Mouse (Mus musculus) hindbrain, embryonic 13.5 days (tissue): ENCODE results near the gene Cyfip2. TPM values are rescaled to one million over a fixed set of nuclear protein-coding genes. Genes with fewer than 3 reads are reported as not detected.

Experiments used
- ATAC-seq: fragments of 200-750 bp; cut with Nextera tagmentation; 2 replicates; pipeline ENCODE4 v1.8.0; 2017; ENCODE audit warnings: moderate TSS enrichment; ENCODE audit not compliant: low FRiP score
- H3K27ac ChIP-seq: fragments of 300-500 bp; sonication (generic); 2 replicates; pipeline ENCODE4 v1.5.1; 2015; ENCODE audit warnings: inconsistent platforms, mild to moderate bottlenecking, moderate library complexity
- H3K27me3 ChIP-seq: fragments of 300-500 bp; sonication (generic); 2 replicates; pipeline ENCODE4 v1.6.1; 2015; ENCODE audit warnings: mild to moderate bottlenecking, inconsistent platforms
- H3K36me3 ChIP-seq: fragments of 300-500 bp; sonication (generic); 2 replicates; pipeline ENCODE4 v1.6.1; 2015; ENCODE audit warnings: mild to moderate bottlenecking, inconsistent platforms
- H3K4me1 ChIP-seq: fragments of 300-500 bp; sonication (generic); replicated peaks from 2 replicates; pipeline ENCODE4 v1.6.1; 2015; ENCODE audit warnings: inconsistent platforms
- H3K4me2 ChIP-seq: fragments of 300-500 bp; sonication (generic); 2 replicates; pipeline ENCODE4 v1.6.1; 2015; ENCODE audit warnings: inconsistent platforms, mild to moderate bottlenecking, moderate library complexity
- H3K4me3 ChIP-seq: fragments of 300-500 bp; sonication (generic); 2 replicates; pipeline ENCODE4 v1.5.1; 2015; ENCODE audit warnings: mild to moderate bottlenecking, inconsistent platforms
- H3K9ac ChIP-seq: fragments of 300-500 bp; sonication (generic); 2 replicates; pipeline ENCODE4 v1.6.1; 2015; ENCODE audit warnings: mild to moderate bottlenecking, inconsistent platforms
- H3K9me3 ChIP-seq: fragments of 300-500 bp; sonication (generic); 2 replicates; pipeline ENCODE4 v1.6.1; 2016; ENCODE audit warnings: inconsistent platforms
- WGBS: fragments of 180-500 bp; shearing (Covaris S2); methylation state at CpG from one replicate; pipeline ENCODE4 v1.1.7; 2015; 5-methylcytosine and 5-hydroxymethylcytosine counted together
- polyA plus RNA-seq: library from polyadenylated mRNA; unstranded; fragments of >200 nt; fragmentation: Nextera tagmentation; extraction: Ambion mirVana; gene quantifications from 2 replicates; pipeline ENCODE4 v1.2.1, GENCODE M21; 2015

Gene Cyfip2
- polyA plus RNA-seq, 1 experiment from 2014 or later: 74.9 TPM

DNA sequence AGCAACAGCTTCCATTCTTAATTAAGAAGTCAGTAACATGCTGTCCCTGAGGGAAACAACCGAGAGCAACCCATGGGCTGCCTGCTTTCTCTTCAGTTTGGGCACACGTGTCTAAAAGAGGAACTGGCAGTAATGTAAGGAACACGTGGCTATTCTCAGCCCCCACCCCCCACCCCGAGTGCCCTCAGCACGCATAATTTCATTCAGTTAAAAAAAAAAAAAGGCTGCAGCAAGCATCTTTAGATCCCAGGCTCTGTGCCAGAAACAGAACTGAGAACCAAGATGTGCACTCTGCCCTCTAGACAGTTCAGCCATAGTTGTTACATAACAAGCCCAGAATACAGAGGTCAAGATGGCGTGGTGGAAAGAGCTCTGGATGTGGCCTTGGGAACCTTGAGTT, 25.9 kb downstream of the Cyfip2 start:
- WGBS: 33% methylated on average over 6 of the region's 6 CpGs
- H3K27ac ChIP-seq: no peak overlapping the region
- H3K4me2 ChIP-seq: no peak overlapping the region
- H3K4me3 ChIP-seq: no peak overlapping the region
- no peaks in the 10 kb centered on the region for H3K9me3 ChIP-seq
- H3K36me3 ChIP-seq: peaks cover 69% of the 10 kb centered on the region
- no peaks in the 10 kb centered on the region for H3K27me3 ChIP-seq
- no peak overlapping the region for H3K9ac ChIP-seq
- H3K4me1 ChIP-seq: peaks cover 15% of the 10 kb centered on the region
- ATAC-seq: no peak

DNA sequence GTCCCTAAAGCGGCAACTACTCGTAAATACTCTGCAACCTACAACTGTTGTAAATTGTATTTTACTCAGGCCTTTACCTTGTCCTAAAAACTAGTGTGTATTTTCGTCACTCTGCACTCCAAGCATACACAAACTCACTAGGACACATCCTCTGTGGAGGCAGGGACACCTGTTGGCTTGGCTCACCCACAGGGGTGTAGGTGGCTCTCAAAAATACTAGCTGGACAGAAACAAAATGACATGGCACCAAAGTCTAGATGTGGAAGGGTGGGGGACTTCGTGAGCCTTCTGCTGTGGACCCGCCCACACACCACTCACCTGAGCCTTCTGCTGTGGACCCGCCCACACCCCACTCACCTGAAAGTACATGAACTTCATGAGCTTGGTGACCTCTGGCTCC, 28.9 kb downstream of the Cyfip2 start:
- Histone ChIP-seq H3K9me3 (no peaks in the 10 kb centered on the region), H3K9ac (no peak overlapping the region), H3K36me3 (peaks cover 84% of the 10 kb centered on the region), H3K4me3 (no peak overlapping the region), H3K27me3 (no peaks in the 10 kb centered on the region), H3K4me2 (no peak overlapping the region), H3K27ac (no peak overlapping the region), H3K4me1 (peaks cover 4% of the 10 kb centered on the region)
- 91% methylated on average over 6 of the region's 6 CpGs for WGBS
- ATAC-seq: no peak

DNA sequence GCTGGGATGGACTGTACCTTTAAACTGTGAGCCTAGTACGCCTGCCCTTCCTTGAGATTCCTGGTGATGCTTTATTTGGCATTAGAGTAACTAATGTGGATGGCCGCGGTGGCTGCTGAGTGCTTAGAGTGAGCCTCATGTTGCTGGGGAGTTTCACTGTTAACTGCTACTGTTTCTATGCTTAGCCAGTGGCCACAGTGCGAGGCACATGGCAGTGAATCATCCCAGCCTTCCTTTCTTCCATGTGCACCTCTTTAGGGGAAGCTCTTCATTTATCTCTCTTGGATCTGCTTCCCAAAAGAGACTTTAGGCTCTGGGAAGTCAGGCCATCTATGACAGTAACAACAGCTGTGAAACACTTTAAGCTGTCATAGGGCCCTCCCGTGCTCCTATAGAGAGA, 30.0 kb downstream of the Cyfip2 start:
- no peak overlapping the region for H3K4me3 ChIP-seq
- H3K27me3 ChIP-seq: no peaks in the 10 kb centered on the region
- H3K36me3 ChIP-seq: peaks cover 84% of the 10 kb centered on the region
- ATAC-seq: no peak
- no peak overlapping the region for H3K4me2 ChIP-seq
- H3K27ac ChIP-seq: no peak overlapping the region
- no peak overlapping the region for H3K9ac ChIP-seq
- H3K9me3 ChIP-seq: no peaks in the 10 kb centered on the region
- H3K4me1 ChIP-seq: peaks cover 4% of the 10 kb centered on the region
- 92% methylated on average over 5 of the region's 5 CpGs for WGBS

- Histone ChIP-seq H3K4me1 (no peaks in the 10 kb centered on the region), H3K4me2 (no peak overlapping the region), H3K36me3 (peaks cover 93% of the 10 kb centered on the region), H3K27ac (no peak overlapping the region), H3K9ac (no peak overlapping the region), H3K4me3 (no peak overlapping the region), H3K9me3 (no peaks in the 10 kb centered on the region), H3K27me3 (no peaks in the 10 kb centered on the region)
- ATAC-seq: no peak
- 82% methylated on average over 12 of the region's 12 CpGs for whole genome bisulfite sequencing
These were observed 34.0 kb downstream of the Cyfip2 start for GRCm38 (mm10) chr11:46278709-46279108.

DNA sequence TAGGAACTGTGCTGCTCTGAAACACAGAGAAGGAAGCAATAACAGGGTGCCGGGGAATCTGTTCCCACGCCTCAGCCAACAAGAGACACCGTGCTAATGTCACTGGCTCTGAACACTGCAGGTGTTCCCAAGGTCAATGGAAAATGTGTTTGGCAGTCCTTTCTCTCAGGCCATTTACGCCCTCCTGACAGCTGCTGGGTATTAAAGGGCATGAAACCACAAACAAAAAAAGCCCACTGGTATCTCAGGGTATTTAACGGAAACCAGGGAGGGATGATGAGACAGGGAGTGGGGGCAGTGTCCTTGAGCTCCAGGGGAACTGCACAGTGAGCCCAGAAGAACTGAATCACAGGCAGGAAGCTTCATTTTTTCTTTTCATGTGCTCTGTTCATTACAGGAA, 34.5 kb downstream of the Cyfip2 start:
- Histone ChIP-seq H3K9ac (no peak overlapping the region), H3K27me3 (no peaks in the 10 kb centered on the region), H3K4me3 (no peak overlapping the region), H3K9me3 (no peaks in the 10 kb centered on the region), H3K27ac (no peak overlapping the region), H3K4me2 (no peak overlapping the region), H3K36me3 (peaks cover 93% of the 10 kb centered on the region), H3K4me1 (no peaks in the 10 kb centered on the region)
- ATAC-seq: no peak
- WGBS: 66% methylated on average over 5 of the region's 5 CpGs

DNA sequence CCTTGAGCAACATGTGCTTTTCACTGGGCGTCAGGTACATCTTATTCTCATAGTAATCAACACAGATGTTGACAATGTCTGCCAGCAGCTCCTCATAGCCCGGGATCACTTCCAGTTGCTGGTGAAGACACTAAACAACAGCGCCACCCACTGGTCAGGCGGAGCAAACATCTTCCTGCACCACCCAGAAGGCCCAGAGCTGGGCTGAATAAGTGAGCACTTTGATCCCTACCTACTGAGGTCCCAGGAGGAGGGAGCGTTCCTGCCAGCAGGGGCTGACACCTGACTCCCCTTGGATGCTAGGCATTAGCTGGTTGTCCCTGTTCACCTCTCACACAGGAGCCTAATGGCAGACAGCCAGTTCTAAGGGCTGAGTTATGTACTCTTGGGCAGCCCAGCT, 35.9 kb downstream of the Cyfip2 start:
- Histone ChIP-seq H3K27ac (no peak overlapping the region), H3K9me3 (no peaks in the 10 kb centered on the region), H3K4me1 (no peaks in the 10 kb centered on the region), H3K27me3 (no peaks in the 10 kb centered on the region), H3K4me3 (no peak overlapping the region), H3K9ac (no peak overlapping the region), H3K36me3 (peaks cover 93% of the 10 kb centered on the region), H3K4me2 (no peak overlapping the region)
- WGBS: 51% methylated on average over 5 of the region's 5 CpGs
- no peak for ATAC-seq

DNA sequence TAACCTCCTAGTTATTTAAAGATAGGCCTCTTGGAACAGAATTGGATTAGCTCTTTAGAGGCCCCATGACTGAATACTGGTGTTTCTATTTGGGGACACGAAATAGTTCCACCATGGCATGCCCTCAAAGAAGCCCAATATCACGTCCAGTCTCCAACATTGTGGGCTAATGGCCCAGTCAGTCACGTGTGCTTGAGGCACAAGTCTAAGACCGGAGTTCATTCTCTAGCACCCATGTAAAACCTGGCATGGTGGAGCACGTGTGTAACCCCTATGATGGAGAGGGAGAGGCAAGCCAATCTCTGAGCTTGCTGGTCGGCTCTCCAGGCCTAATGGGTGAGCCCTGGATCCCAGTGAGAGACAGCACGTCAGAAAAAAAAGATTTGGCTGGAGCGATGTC, 36.5 kb downstream of the Cyfip2 start:
- 94% methylated on average over 8 of the region's 8 CpGs for WGBS
- no peaks in the 10 kb centered on the region for H3K27me3 ChIP-seq
- no peak overlapping the region for H3K9ac ChIP-seq
- ATAC-seq: no peak
- no peaks in the 10 kb centered on the region for H3K4me1 ChIP-seq
- peaks cover 93% of the 10 kb centered on the region for H3K36me3 ChIP-seq
- no peak overlapping the region for H3K4me3 ChIP-seq
- no peaks in the 10 kb centered on the region for H3K9me3 ChIP-seq
- H3K4me2 ChIP-seq: no peak overlapping the region
- no peak overlapping the region for H3K27ac ChIP-seq

DNA sequence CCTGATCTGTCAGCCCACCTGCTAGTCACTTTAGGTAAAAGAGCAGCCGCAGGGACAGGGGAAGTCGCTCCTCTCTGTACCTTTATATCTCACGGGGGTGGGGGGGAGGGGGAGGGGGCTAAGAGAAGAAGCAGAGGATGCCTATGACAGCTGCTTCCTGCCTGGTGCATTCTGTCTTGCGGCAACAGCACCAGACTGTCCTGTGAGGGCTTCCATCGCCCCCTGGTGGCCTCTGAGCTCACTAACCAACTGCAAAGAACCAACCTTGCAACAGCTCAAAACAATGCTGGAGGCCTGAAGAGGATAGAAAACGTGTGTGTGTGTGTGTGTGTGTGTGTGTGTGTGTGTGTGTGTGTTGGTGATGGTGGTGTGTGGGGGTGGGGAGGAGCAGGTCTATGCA, 37.4 kb downstream of the Cyfip2 start:
- no peaks in the 10 kb centered on the region for H3K27me3 ChIP-seq
- no peaks in the 10 kb centered on the region for H3K4me1 ChIP-seq
- peaks cover 92% of the 10 kb centered on the region for H3K36me3 ChIP-seq
- no peak overlapping the region for H3K9ac ChIP-seq
- ATAC-seq: peak; percentile 75
- whole genome bisulfite sequencing: 18% methylated on average over 6 of the region's 6 CpGs
- no peaks in the 10 kb centered on the region for H3K9me3 ChIP-seq
- no peak overlapping the region for H3K27ac ChIP-seq
- no peak overlapping the region for H3K4me3 ChIP-seq
- H3K4me2 ChIP-seq: no peak overlapping the region

DNA sequence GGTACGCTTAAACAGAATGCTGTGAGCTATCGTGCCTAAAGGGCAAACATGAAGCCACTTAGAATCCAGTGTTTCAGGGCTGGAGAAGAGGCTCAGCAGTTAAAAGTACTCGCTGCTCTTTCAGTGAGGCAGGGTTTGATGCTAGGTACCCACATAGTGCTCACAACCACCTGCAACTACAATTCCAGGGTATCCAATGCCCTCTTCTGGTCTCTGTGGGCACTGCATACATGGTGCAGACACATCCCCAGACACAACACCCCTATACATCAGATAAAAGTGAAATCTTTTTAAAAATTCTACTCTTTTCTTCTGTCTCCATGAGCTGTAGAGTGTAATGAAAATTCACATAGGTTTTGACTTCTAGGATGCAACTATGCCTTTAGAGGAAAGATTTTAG, 38.7 kb downstream of the Cyfip2 start:
- Histone ChIP-seq H3K9me3 (no peaks in the 10 kb centered on the region), H3K4me2 (no peak overlapping the region), H3K9ac (no peak overlapping the region), H3K36me3 (peaks cover 91% of the 10 kb centered on the region), H3K4me3 (no peak overlapping the region), H3K27ac (no peak overlapping the region), H3K4me1 (no peaks in the 10 kb centered on the region), H3K27me3 (no peaks in the 10 kb centered on the region)
- ATAC-seq: no peak
- WGBS: 96% methylated on average over 3 of the region's 3 CpGs

DNA sequence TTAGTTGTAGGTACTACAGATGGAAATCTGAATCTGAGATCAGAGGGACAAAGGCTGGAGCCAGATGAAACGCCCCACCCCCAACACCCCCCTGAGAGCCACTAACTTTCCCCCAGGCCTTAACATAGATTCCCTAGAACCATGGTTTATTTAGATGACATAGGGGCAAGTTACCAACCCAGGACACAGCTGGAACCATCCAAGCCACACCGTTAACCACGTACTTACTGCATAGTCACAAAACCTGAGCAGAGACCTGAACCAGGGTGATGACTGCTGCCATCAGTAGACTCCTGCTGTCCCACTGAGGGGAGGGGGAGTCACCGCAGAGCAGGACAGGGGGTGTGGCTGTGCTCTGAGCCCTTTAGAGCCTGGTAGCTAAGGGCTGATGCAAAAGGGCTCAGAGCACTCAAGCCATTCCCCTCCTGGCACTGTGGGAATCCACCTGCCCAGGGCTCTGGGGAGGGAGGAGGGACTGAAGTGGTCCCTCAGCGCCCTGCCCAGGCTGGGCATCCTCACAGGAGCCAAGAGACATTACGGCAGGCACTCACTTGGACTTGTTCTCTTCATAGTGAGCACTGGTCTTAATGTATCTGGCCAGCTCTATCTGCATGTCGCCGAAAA, 40.5 kb downstream of the Cyfip2 start:
- 71% methylated on average over 8 of the region's 8 CpGs for WGBS
- Histone ChIP-seq H3K27ac (no peak overlapping the region), H3K4me1 (no peaks in the 10 kb centered on the region), H3K4me3 (no peak overlapping the region), H3K36me3 (peaks cover 84% of the 10 kb centered on the region), H3K9me3 (no peaks in the 10 kb centered on the region), H3K9ac (0 out of 2 replicates have a peak overlapping the region, but pooled peaks have one; percentile 13), H3K4me2 (no peak overlapping the region), H3K27me3 (no peaks in the 10 kb centered on the region)
- no peak for ATAC-seq

DNA sequence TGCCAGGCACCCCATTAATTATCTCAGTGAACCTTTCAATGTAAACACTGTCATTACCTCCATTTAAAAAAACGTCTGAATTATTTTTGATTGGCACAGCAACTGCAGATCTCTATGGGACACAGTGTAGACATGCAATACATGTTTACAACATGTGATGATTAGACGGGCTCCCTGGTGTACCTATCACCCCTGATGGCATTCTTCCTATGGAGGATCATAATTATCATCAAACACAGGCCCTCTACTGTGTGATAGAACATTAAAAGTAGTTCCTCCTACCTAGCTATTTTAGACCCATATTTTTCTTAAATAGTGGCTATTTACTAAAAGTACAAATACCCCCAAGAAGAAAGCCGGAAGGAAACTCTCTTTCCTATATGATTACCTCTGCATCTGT, 42.8 kb downstream of the Cyfip2 start:
- 77% methylated on average over 3 of the region's 3 CpGs for WGBS
- Histone ChIP-seq H3K4me3 (no peak overlapping the region), H3K4me1 (no peaks in the 10 kb centered on the region), H3K36me3 (peaks cover 89% of the 10 kb centered on the region), H3K9me3 (no peaks in the 10 kb centered on the region), H3K27ac (no peak overlapping the region), H3K27me3 (no peaks in the 10 kb centered on the region), H3K4me2 (no peak overlapping the region), H3K9ac (no peak overlapping the region)
- ATAC-seq: no peak

GRCm38 (mm10) chr11:46269391-46269790, 43.3 kb downstream of the Cyfip2 start:
- H3K4me2 ChIP-seq: no peak overlapping the region
- peaks cover 89% of the 10 kb centered on the region for H3K36me3 ChIP-seq
- H3K4me1 ChIP-seq: no peaks in the 10 kb centered on the region
- no peak overlapping the region for H3K4me3 ChIP-seq
- 82% methylated on average over 9 of the region's 9 CpGs for WGBS
- H3K9ac ChIP-seq: no peak overlapping the region
- H3K9me3 ChIP-seq: no peaks in the 10 kb centered on the region
- 0 out of 2 replicates have a peak, but pooled peaks have one; percentile 65 for ATAC-seq
- H3K27ac ChIP-seq: no peak overlapping the region
- H3K27me3 ChIP-seq: no peaks in the 10 kb centered on the region

DNA sequence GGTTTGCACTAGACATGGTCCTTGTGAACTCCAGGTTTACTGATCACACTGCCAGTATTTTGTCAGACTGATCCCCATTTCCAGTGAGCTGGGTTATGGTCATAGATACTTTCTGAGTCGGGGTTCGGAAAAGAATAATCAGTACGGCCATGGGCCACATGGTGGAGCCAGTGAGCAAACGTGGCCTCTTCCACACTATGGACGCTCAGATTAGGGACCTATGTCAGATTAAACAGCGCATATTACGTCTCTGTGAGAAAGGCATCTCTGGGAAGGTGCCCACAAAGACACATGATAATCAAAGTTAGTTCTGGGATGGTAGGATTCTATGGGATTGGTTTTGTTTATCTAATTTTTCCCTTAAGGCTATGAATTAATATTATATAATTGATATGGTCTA, 43.7 kb downstream of the Cyfip2 start:
- 0 out of 2 replicates have a peak, but pooled peaks have one; percentile 59 for ATAC-seq
- no peaks in the 10 kb centered on the region for H3K4me1 ChIP-seq
- H3K9ac ChIP-seq: no peak overlapping the region
- H3K36me3 ChIP-seq: peaks cover 87% of the 10 kb centered on the region
- no peak overlapping the region for H3K4me3 ChIP-seq
- WGBS: 26% methylated on average over 7 of the region's 7 CpGs
- H3K4me2 ChIP-seq: no peak overlapping the region
- no peaks in the 10 kb centered on the region for H3K27me3 ChIP-seq
- H3K27ac ChIP-seq: no peak overlapping the region
- H3K9me3 ChIP-seq: no peaks in the 10 kb centered on the region
